ENCODE assay signal across 8 mouse cellular contexts in the genomic region with DNA sequence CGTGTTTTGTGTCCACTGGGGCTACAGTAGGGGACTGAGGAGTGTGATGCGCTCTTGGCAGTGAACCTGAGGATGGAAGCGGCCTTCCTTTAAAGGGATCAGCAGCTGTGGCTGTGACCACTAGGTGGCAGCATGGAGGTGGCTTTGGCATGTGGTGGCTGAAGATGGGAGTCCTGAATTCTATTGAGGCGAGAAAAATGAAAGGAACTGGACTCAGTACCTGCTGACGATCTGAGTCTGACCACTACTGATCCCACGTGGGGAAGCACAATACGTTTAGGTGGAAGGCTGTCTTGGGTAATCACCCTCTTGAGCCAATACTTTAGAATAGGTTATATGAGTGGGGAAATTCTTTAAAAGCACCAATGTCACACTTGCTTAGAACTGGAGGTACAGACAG. TPM values are rescaled to one million over a fixed set of nuclear protein-coding genes. Genes with fewer than 3 reads are reported as not detected.
DNase-seq lines count a peak whose midpoint lies in the region; ATAC-seq lines count a peak whose summit lies in the region.

No protein-coding gene starts in this region.

- no peak overlapping the region for H3K4me2 ChIP-seq in midbrain, embryonic 11.5 days
- no peak overlapping the region for H3K4me2 ChIP-seq in midbrain, embryonic 15.5 days
- no peak overlapping the region for H3K4me2 ChIP-seq in intestine, embryonic 16.5 days (ENCODE audit: low read depth, low read length)
- H3K4me2 ChIP-seq in neural tube, embryonic 13.5 days = no peak overlapping the region

- H3K4me1 ChIP-seq in midbrain, embryonic 11.5 days (ENCODE audit: control insufficient read depth, insufficient read depth, low read length) = peaks cover 11% of the 10 kb centered on the region; the same call in 1 of the 2 replicates
- peaks cover 6% of the 10 kb centered on the region for H3K4me1 ChIP-seq in midbrain, embryonic 15.5 days
- H3K4me1 ChIP-seq in intestine, embryonic 16.5 days (ENCODE audit: control insufficient read depth, insufficient read depth, low read length) = 0 out of 2 replicates have a peak, but pooled peaks cover 4% of the 10 kb centered on the region
- no peaks in the 10 kb centered on the region; the same call in 1 of the 2 replicates for H3K4me1 ChIP-seq in neural tube, embryonic 13.5 days (replicated peaks)

- no peaks in the 10 kb centered on the region for H3K27me3 ChIP-seq in midbrain, embryonic 11.5 days (ENCODE audit: control insufficient read depth, insufficient read depth, low read length)
- no peaks in the 10 kb centered on the region for H3K27me3 ChIP-seq in midbrain, embryonic 15.5 days (replicated peaks)
- no peaks in the 10 kb centered on the region for H3K27me3 ChIP-seq in intestine, embryonic 16.5 days (replicated peaks; ENCODE audit: control insufficient read depth, insufficient read depth, low read length)
- H3K27me3 ChIP-seq in neural tube, embryonic 13.5 days = no peaks in the 10 kb centered on the region

- H3K9me3 ChIP-seq in midbrain, embryonic 11.5 days (ENCODE audit: control insufficient read depth, low read length) = no peaks in the 10 kb centered on the region
- no peaks in the 10 kb centered on the region for H3K9me3 ChIP-seq in midbrain, embryonic 15.5 days
- H3K9me3 ChIP-seq in intestine, embryonic 16.5 days (ENCODE audit: control insufficient read depth, low read length) = no peaks in the 10 kb centered on the region
- no peaks in the 10 kb centered on the region for H3K9me3 ChIP-seq in neural tube, embryonic 13.5 days

- H3K4me3 ChIP-seq in midbrain, embryonic 11.5 days (ENCODE audit: low read depth, low read length) = no peak overlapping the region
- no peak overlapping the region for H3K4me3 ChIP-seq in midbrain, embryonic 15.5 days
- no peak overlapping the region for H3K4me3 ChIP-seq in intestine, embryonic 16.5 days (ENCODE audit: low read length)
- no peak overlapping the region for H3K4me3 ChIP-seq in neural tube, embryonic 13.5 days

- no peak for ATAC-seq in midbrain, embryonic 11.5 days (ENCODE audit: low FRiP score)
- ATAC-seq in midbrain, embryonic 15.5 days (replicated peaks) = no peak
- peak; percentile 72; the same call in 1 of the 2 replicates for ATAC-seq in frontal cortex, adult (ENCODE audit: low TSS enrichment)
- peak; percentile 42; the same call in 1 of the 2 replicates for ATAC-seq in intestine, embryonic 16.5 days
- ATAC-seq in neural tube, embryonic 13.5 days (ENCODE audit: low read depth) = peak; percentile 71; the same call in 1 of the 2 replicates

- intact Hi-C loops in left cerebral cortex, postnatal 4 days (cut with DNase I) = loop anchor here (10.0 kb wide), 1 partner anchor 358 kb away; no protein-coding TSS in a partner anchor

- H3K27ac ChIP-seq in midbrain, embryonic 11.5 days (ENCODE audit: low read depth, low read length) = no peak overlapping the region
- H3K27ac ChIP-seq in midbrain, embryonic 15.5 days = no peak overlapping the region
- H3K27ac ChIP-seq in intestine, embryonic 16.5 days (ENCODE audit: low read length) = no peak overlapping the region
- H3K27ac ChIP-seq in neural tube, embryonic 13.5 days (replicated peaks) = no peak overlapping the region

- 12% methylated on average over 7 of the region's 7 CpGs for WGBS in midbrain, embryonic 11.5 days
- WGBS in midbrain, embryonic 15.5 days = 11% methylated on average over 7 of the region's 7 CpGs
- whole genome bisulfite sequencing in intestine, embryonic 16.5 days = 14% methylated on average over 7 of the region's 7 CpGs
- WGBS in neural tube, embryonic 13.5 days = 12% methylated on average over 7 of the region's 7 CpGs

- no peak overlapping the region for H3K9ac ChIP-seq in midbrain, embryonic 11.5 days (ENCODE audit: low read length)
- H3K9ac ChIP-seq in midbrain, embryonic 15.5 days = no peak overlapping the region
- H3K9ac ChIP-seq in intestine, embryonic 16.5 days (ENCODE audit: low read depth, low read length) = no peak overlapping the region
- H3K9ac ChIP-seq in neural tube, embryonic 13.5 days = no peak overlapping the region

- peak; percentile 96 for DNase-seq in midbrain, embryonic 11.5 days (ENCODE audit: low spot score, missing footprints)
- peak; percentile 68 for DNase-seq in c-Kit-positive CD71-positive TER-119-positive erythroid progenitor cells, embryonic 14.5 days (ENCODE audit: low spot score)
- peak; percentile 89 for DNase-seq in left cerebral cortex, postnatal 4 days
- peak; percentile 64 for DNase-seq in testis, postnatal 14 days (ENCODE audit: low spot score)

- no peaks in the 10 kb centered on the region for H3K36me3 ChIP-seq in midbrain, embryonic 11.5 days (ENCODE audit: control insufficient read depth, insufficient read depth, low read length)
- no peaks in the 10 kb centered on the region for H3K36me3 ChIP-seq in midbrain, embryonic 15.5 days (replicated peaks)
- no peaks in the 10 kb centered on the region for H3K36me3 ChIP-seq in intestine, embryonic 16.5 days (ENCODE audit: control insufficient read depth, insufficient read depth, low read length)
- no peaks in the 10 kb centered on the region for H3K36me3 ChIP-seq in neural tube, embryonic 13.5 days

RNA-seq across cellular contexts. Expression of a gene that starts 29.9 kb away (rescaled TPM):
- 15.4 and 15.9 TPM in 2 replicates for polyA plus RNA-seq in midbrain, embryonic 11.5 days (2014; fragmentation: Nextera tagmentation; extraction: Ambion mirVana)
- 31.9 and 35.8 TPM in 2 replicates for polyA plus RNA-seq in midbrain, embryonic 15.5 days (2015; fragmentation: Nextera tagmentation; extraction: Ambion mirVana)
- 20.7 and 21.9 TPM in 2 replicates for polyA plus RNA-seq in intestine, embryonic 16.5 days (2015; fragmentation: Nextera tagmentation; extraction: Ambion mirVana)
- 10 to 100 TPM; 28.0 to 36.5 TPM for total RNA-seq in left cerebral cortex, postnatal 4 days (2021)
- polyA plus RNA-seq in neural tube, embryonic 13.5 days (2015; fragmentation: Nextera tagmentation; extraction: Ambion mirVana) = 28.8 and 33.6 TPM in 2 replicates

Comparison
In these comparisons a context has a peak if more than half of its experiments do, and no peak if none do; other contexts are left out.
1. ATAC-seq: peak in frontal cortex, adult (single experiment), intestine, embryonic 16.5 days (single experiment) and neural tube, embryonic 13.5 days (single experiment); none in midbrain, embryonic 11.5 days (single experiment) and midbrain, embryonic 15.5 days (single experiment).
2. Peak in every context shown above with its lines, with median percentiles within 50 percentile points of each other: DNase-seq.